In the genomic region with DNA sequence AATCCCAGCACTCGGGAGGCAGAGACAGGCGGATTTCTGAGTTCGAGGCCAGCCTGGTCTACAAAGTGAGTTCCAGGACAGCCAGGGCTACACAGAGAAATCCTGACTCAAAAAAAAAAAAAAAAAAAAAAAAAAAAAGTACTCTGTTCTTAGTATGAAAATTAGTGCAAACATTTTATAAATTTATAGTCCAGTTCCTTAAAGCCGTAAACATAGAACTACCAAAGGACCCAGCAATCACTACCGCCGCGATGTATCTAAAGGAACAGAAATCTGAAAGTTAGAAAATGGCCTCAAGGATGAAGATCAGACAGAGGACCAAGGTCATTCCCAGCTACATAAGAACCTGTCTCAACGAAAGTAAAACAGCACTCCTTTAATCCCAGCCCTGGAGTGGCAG, we compare ENCODE assay signal across 8 mouse cellular contexts. TPM values are rescaled to one million over a fixed set of nuclear protein-coding genes. Genes with fewer than 3 reads are reported as not detected.
A peak's percentile ranks its signal among the peaks of the same experiment; 100 is the strongest.
DNase-seq lines count a peak whose midpoint lies in the region; ATAC-seq and TF ChIP-seq lines count a peak whose summit lies in the region.

No protein-coding gene starts in this region.

- H3K4me3 ChIP-seq in heart, embryonic 14.5 days (ENCODE audit: control insufficient read depth in 1 of 2, insufficient read depth in 1 of 2, low read depth in 1 of 2, low read length in 2 of 2), result peak overlapping the region; percentile 80 to 98; a peak in 3 of 4 replicates
- H3K4me3 ChIP-seq in G1E (ENCODE audit: low read depth, low read length), result peak overlapping the region; percentile 73
- peak overlapping the region; percentile 68 for H3K4me3 ChIP-seq in hindbrain, embryonic 13.5 days
- H3K4me3 ChIP-seq in midbrain, embryonic 11.5 days (ENCODE audit: low read depth, low read length), result peak overlapping the region; percentile 62

- ATAC-seq in heart, embryonic 14.5 days (ENCODE audit: insufficient number of reproducible peaks, insufficient read depth, low FRiP score, low read depth), result no peak
- ATAC-seq in G1E (ENCODE audit: extremely low read depth, insufficient number of reproducible peaks, low FRiP score, poor library complexity, severe bottlenecking), result no peak
- ATAC-seq in hindbrain, embryonic 13.5 days (ENCODE audit: low FRiP score), result no peak
- ATAC-seq in midbrain, embryonic 11.5 days (ENCODE audit: low FRiP score), result no peak

- peak overlapping the region; percentile 92 for H3K9ac ChIP-seq in heart, embryonic 14.5 days (ENCODE audit: low read length)
- H3K9ac ChIP-seq in hindbrain, embryonic 13.5 days, result peak overlapping the region; percentile 84; the same call in 1 of the 2 replicates
- H3K9ac ChIP-seq in midbrain, embryonic 11.5 days (ENCODE audit: low read length), result peak overlapping the region; percentile 87

- peaks cover 7% of the 10 kb centered on the region for H3K9me3 ChIP-seq in heart, embryonic 14.5 days (ENCODE audit: control insufficient read depth, low read length)
- H3K9me3 ChIP-seq in G1E (replicated peaks), result peaks cover 7% of the 10 kb centered on the region
- peaks cover 12% of the 10 kb centered on the region for H3K9me3 ChIP-seq in hindbrain, embryonic 13.5 days
- peaks cover 10% of the 10 kb centered on the region; the same call in 1 of the 2 replicates for H3K9me3 ChIP-seq in midbrain, embryonic 11.5 days (ENCODE audit: control insufficient read depth, low read length)

- 79% methylated on average over 8 of the region's 8 CpGs for WGBS in heart, embryonic 14.5 days
- WGBS in hindbrain, embryonic 13.5 days, result 84% methylated on average over 8 of the region's 8 CpGs
- WGBS in midbrain, embryonic 11.5 days, result 84% methylated on average over 8 of the region's 8 CpGs

- no peak for DNase-seq in heart, adult 18-20 months
- DNase-seq in G1E (ENCODE audit: low spot score), result no peak
- no peak for DNase-seq in midbrain, embryonic 11.5 days (ENCODE audit: low spot score, missing footprints)
- DNase-seq in cerebellum, postnatal 4 days (ENCODE audit: low spot score in 2 of 2), result no peak
- DNase-seq in retina, embryonic 14.5 days (ENCODE audit: low spot score), result no peak
- DNase-seq in layer of hippocampus, adult 18-20 months (ENCODE audit: low spot score in 2 of 2), result no peak

- no peaks in the 10 kb centered on the region for H3K27me3 ChIP-seq in heart, embryonic 14.5 days (ENCODE audit: control insufficient read depth, insufficient read depth, low read length)
- H3K27me3 ChIP-seq in G1E (ENCODE audit: insufficient read depth, low read length), result peaks cover 7% of the 10 kb centered on the region
- no peaks in the 10 kb centered on the region for H3K27me3 ChIP-seq in hindbrain, embryonic 13.5 days
- H3K27me3 ChIP-seq in midbrain, embryonic 11.5 days (ENCODE audit: control insufficient read depth, insufficient read depth, low read length), result no peaks in the 10 kb centered on the region

- no peak for TF ChIP-seq CTCF in G1E (IDR thresholded peaks at IDR 0.05; ENCODE audit: low read depth, low read length)

- peaks cover 40% of the 10 kb centered on the region for H3K36me3 ChIP-seq in heart, embryonic 14.5 days (ENCODE audit: control insufficient read depth, insufficient read depth, low read length)
- H3K36me3 ChIP-seq in G1E (replicated peaks), result peaks cover 14% of the 10 kb centered on the region
- H3K36me3 ChIP-seq in hindbrain, embryonic 13.5 days, result peaks cover 29% of the 10 kb centered on the region
- peaks cover 4% of the 10 kb centered on the region; the same call in 1 of the 2 replicates for H3K36me3 ChIP-seq in midbrain, embryonic 11.5 days (ENCODE audit: control insufficient read depth, insufficient read depth, low read length)

- H3K27ac ChIP-seq in heart, embryonic 14.5 days (replicated peaks in 1 of 2; ENCODE audit: control insufficient read depth in 1 of 2, insufficient read depth in 1 of 2, low read depth in 2 of 2, low read length in 2 of 2), result peak overlapping the region in 1 of 2 experiments; percentile 72; a peak in 3 of 4 replicates
- no peak overlapping the region for H3K27ac ChIP-seq in hindbrain, embryonic 13.5 days
- no peak overlapping the region for H3K27ac ChIP-seq in midbrain, embryonic 11.5 days (ENCODE audit: low read depth, low read length)

- no peaks in the 10 kb centered on the region for H3K4me1 ChIP-seq in heart, embryonic 14.5 days (ENCODE audit: control insufficient read depth in 2 of 2, insufficient read depth in 2 of 2, low read length in 2 of 2)
- peaks cover 33% of the 10 kb centered on the region for H3K4me1 ChIP-seq in G1E (ENCODE audit: insufficient read depth, low read depth, low read length)
- H3K4me1 ChIP-seq in hindbrain, embryonic 13.5 days (replicated peaks), result 0 out of 2 replicates have a peak, but pooled peaks cover 8% of the 10 kb centered on the region
- H3K4me1 ChIP-seq in midbrain, embryonic 11.5 days (ENCODE audit: control insufficient read depth, insufficient read depth, low read length), result peaks cover 2% of the 10 kb centered on the region; the same call in 1 of the 2 replicates

- H3K4me2 ChIP-seq in heart, embryonic 14.5 days (ENCODE audit: low read length), result peak overlapping the region; percentile 79
- peak overlapping the region; percentile 76 for H3K4me2 ChIP-seq in hindbrain, embryonic 13.5 days
- peak overlapping the region; percentile 74 for H3K4me2 ChIP-seq in midbrain, embryonic 11.5 days

RNA-seq across cellular contexts. Expression of a gene that starts 0.9 kb away (rescaled TPM):
- 4.0 and 4.9 TPM in 2 replicates for polyA plus RNA-seq in heart, embryonic 14.5 days (2014; fragmentation: Nextera tagmentation; extraction: Ambion mirVana)
- total RNA-seq in heart, adult 18-20 months (2021), result under 1 TPM; 0.15 to 0.21 TPM
- total RNA-seq in G1E (2014; fragmentation: Nextera tagmentation) (4.4 and 4.9 TPM in 2 replicates), G1E (2017) (1.1 and 2.0 TPM in 2 replicates)
- 0.07 and 0.13 TPM in 2 replicates for polyA plus RNA-seq in G1E (2012)
- polyA plus RNA-seq in hindbrain, embryonic 13.5 days (2015; fragmentation: Nextera tagmentation; extraction: Ambion mirVana), result 7.5 and 7.6 TPM in 2 replicates
- 6.7 TPM in 2 replicates for polyA plus RNA-seq in midbrain, embryonic 11.5 days (2014; fragmentation: Nextera tagmentation; extraction: Ambion mirVana)
- total RNA-seq in layer of hippocampus, adult 18-20 months (2021), result 1 to 10 TPM; 5.1 to 5.5 TPM

RNA-seq across cellular contexts. Expression of a gene that starts 33.3 kb away (rescaled TPM):
- polyA plus RNA-seq in heart, embryonic 14.5 days (2014; fragmentation: Nextera tagmentation; extraction: Ambion mirVana), result 23.1 and 25.3 TPM in 2 replicates
- total RNA-seq in heart, adult 18-20 months (2021), result 10 to 100 TPM; 22.6 to 24.1 TPM
- total RNA-seq in G1E (2014; fragmentation: Nextera tagmentation), result 180 and 200 TPM in 2 replicates
- total RNA-seq in G1E (2017), result 54.9 and 67.1 TPM in 2 replicates
- polyA plus RNA-seq in G1E (2012), result 11.8 and 16.2 TPM in 2 replicates
- polyA plus RNA-seq in hindbrain, embryonic 13.5 days (2015; fragmentation: Nextera tagmentation; extraction: Ambion mirVana), result 9.0 and 10.9 TPM in 2 replicates
- polyA plus RNA-seq in midbrain, embryonic 11.5 days (2014; fragmentation: Nextera tagmentation; extraction: Ambion mirVana), result 11.3 and 11.8 TPM in 2 replicates
- total RNA-seq in layer of hippocampus, adult 18-20 months (2021), result 10 to 100 TPM; 24.9 to 25.5 TPM

RNA-seq across cellular contexts. Expression of a gene that starts 48.7 kb away (rescaled TPM):
- polyA plus RNA-seq in heart, embryonic 14.5 days (2014; fragmentation: Nextera tagmentation; extraction: Ambion mirVana), result 16.4 and 16.7 TPM in 2 replicates
- 1 to 10 TPM; 4.7 to 5.5 TPM for total RNA-seq in heart, adult 18-20 months (2021)
- total RNA-seq in G1E (2014; fragmentation: Nextera tagmentation) (17.6 and 18.4 TPM in 2 replicates), G1E (2017) (12.6 and 13.2 TPM in 2 replicates)
- polyA plus RNA-seq in G1E (2012), result 3.0 and 3.3 TPM in 2 replicates
- polyA plus RNA-seq in hindbrain, embryonic 13.5 days (2015; fragmentation: Nextera tagmentation; extraction: Ambion mirVana), result 36.0 and 40.6 TPM in 2 replicates
- polyA plus RNA-seq in midbrain, embryonic 11.5 days (2014; fragmentation: Nextera tagmentation; extraction: Ambion mirVana), result 25.9 and 27.4 TPM in 2 replicates
- total RNA-seq in layer of hippocampus, adult 18-20 months (2021), result 10 to 100 TPM; 14.5 TPM
